Mouse (Mus musculus): ENCODE results near the gene Tet3.

- TF ChIP-seq CTCF (IDR thresholded peaks at IDR 0.05; ENCODE audit: borderline replicate concordance, control insufficient read depth, extremely low read depth, insufficient read depth, low read length, poor library complexity) (no peak), POLR2A (IDR thresholded peaks at IDR 0.05; ENCODE audit: control insufficient read depth, extremely low read depth, insufficient read depth, low read length, poor library complexity) (no peak)
These were observed 117.5 kb downstream of the Tet3 start for GRCm38 (mm10) chr6:83341387-83341786.

Measured in thymus, adult 2 months (tissue).